Mouse (Mus musculus) midbrain, embryonic 11.5 days (tissue): ENCODE measurements at regions not wholly inside any gene's neighbourhood (a gene's known extent, or its start where the extent isn't known, plus 50 kb on each side); places are given as distances from the start of the nearest gene placed in this dataset.

ENCODE experiments used
- ATAC-seq: fragments of 200-750 bp; cut with Nextera tagmentation; 2 replicates; pipeline ENCODE4 v1.8.0; 2017; ENCODE audit warnings: moderate TSS enrichment, moderate library complexity; ENCODE audit not compliant: low FRiP score
- DNase-seq: peaks from one replicate; pipeline ENCODE4 v3.0.0; 2015; ENCODE audit warnings: low spot score; ENCODE audit errors: missing footprints
- H3K27ac ChIP-seq: fragments of 300-500 bp; sonication (generic); 2 replicates; pipeline ENCODE4 v1.5.1; 2014; ENCODE audit warnings: low read depth, low read length
- H3K27me3 ChIP-seq: fragments of 300-500 bp; sonication (generic); 2 replicates; pipeline ENCODE4 v1.6.1; 2014; ENCODE audit warnings: mild to moderate bottlenecking, low read length, moderate library complexity, mixed read lengths; ENCODE audit not compliant: control insufficient read depth, insufficient read depth
- H3K36me3 ChIP-seq: fragments of 300-500 bp; sonication (generic); 2 replicates; pipeline ENCODE4 v1.6.1; 2014; ENCODE audit warnings: mild to moderate bottlenecking, low read length, moderate library complexity, mixed read lengths; ENCODE audit not compliant: control insufficient read depth, insufficient read depth
- H3K4me1 ChIP-seq: fragments of 300-500 bp; sonication (generic); 2 replicates; pipeline ENCODE4 v1.6.1; 2014; ENCODE audit warnings: low read length; ENCODE audit not compliant: control insufficient read depth, insufficient read depth
- H3K4me2 ChIP-seq: fragments of 300-500 bp; sonication (generic); 2 replicates; pipeline ENCODE4 v1.6.1; 2014; ENCODE audit warnings: mild to moderate bottlenecking, moderate library complexity
- H3K4me3 ChIP-seq: fragments of 300-500 bp; sonication (generic); 2 replicates; pipeline ENCODE4 v1.5.1; 2014; ENCODE audit warnings: low read depth, low read length
- H3K9ac ChIP-seq: fragments of 300-500 bp; sonication (generic); 2 replicates; pipeline ENCODE4 v1.6.1; 2014; ENCODE audit warnings: low read length
- H3K9me3 ChIP-seq: fragments of 300-500 bp; sonication (generic); 2 replicates; pipeline ENCODE4 v1.6.1; 2016; ENCODE audit warnings: low read length; ENCODE audit not compliant: control insufficient read depth
- WGBS: fragments of 180-500 bp; shearing (Covaris S2); extraction: QIAGEN DNeasy Blood & Tissue Kit; methylation state at CpG from one replicate; pipeline ENCODE4 v1.1.7; 2014; 5-methylcytosine and 5-hydroxymethylcytosine counted together

DNA sequence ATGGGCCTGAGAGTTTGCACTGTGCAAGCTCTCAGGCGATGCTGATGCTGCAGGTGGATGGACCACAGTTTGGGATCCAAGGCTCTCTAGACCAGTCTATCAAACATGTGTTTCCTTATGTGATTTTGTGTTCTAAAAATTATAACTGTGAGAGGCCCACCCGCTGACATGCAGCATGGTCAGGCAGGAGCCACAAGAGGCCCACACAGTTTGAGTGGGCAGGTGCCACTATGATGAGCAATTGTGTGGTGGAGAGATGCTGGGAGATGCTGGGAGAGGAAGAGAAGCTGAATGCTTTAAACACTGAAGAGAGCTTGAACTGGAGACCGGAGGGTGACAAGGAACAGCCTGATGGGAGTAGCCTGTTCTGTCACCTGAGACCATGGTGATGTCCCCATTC lies 287.3 kb downstream of the Fam84b start:
- DNase-seq (no peak), ATAC-seq (no peak)
- Histone ChIP-seq H3K4me2 (no peak overlapping the region), H3K27me3 (no peaks in the 10 kb centered on the region), H3K27ac (no peak overlapping the region), H3K36me3 (no peaks in the 10 kb centered on the region), H3K4me1 (peaks cover 4% of the 10 kb centered on the region; the same call in 1 of the 2 replicates), H3K9ac (no peak overlapping the region), H3K4me3 (no peak overlapping the region), H3K9me3 (no peaks in the 10 kb centered on the region)
- 94% methylated on average over 3 of the region's 3 CpGs for WGBS

DNA sequence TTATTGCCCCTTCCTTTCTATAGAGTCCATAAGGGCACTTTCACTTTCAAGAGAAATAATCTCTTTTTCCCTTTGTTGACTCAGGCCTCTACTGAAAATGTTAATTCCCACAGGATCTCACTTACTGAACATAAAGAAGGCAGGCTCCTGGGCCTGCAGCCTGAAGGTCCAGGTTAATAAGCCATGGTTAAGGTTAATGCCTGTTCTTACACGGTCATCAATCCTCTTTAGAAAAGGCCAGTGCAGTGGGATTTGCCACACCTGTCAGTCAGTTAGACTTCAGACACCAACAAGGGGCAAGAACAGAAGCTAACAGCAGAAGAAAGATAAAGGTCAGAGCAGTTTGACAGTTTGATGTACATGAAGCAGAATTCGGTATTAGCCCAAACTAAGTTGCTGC lies 288.6 kb downstream of the Fam84b start:
- Histone ChIP-seq H3K36me3 (no peaks in the 10 kb centered on the region), H3K4me1 (peaks cover 4% of the 10 kb centered on the region; the same call in 1 of the 2 replicates), H3K9ac (no peak overlapping the region), H3K9me3 (no peaks in the 10 kb centered on the region), H3K4me2 (no peak overlapping the region), H3K27ac (no peak overlapping the region), H3K27me3 (no peaks in the 10 kb centered on the region), H3K4me3 (no peak overlapping the region)
- no peak for DNase-seq
- peak; percentile 84 for ATAC-seq
- 36% methylated on average over 2 of the region's 2 CpGs for WGBS

DNA sequence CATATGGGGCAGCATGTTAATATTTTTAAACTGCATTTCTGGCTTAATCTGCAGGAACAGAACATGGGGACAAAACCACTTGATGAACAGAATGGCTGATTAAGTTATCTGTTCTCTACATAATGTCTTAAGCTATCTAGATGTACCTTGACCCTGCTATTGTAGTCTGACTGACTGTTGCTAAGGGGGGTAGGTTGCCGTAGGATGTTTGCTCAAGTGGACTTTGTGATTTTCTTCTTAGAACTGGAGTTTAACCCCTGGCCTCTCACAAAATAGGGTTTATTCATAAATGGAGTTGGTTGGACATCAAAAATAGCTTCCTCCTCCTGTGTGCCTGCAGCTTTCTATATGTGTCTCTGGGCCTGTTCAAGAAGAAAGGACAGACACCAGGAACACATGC lies 292.9 kb downstream of the Fam84b start:
- no peak for DNase-seq
- Histone ChIP-seq H3K9me3 (no peaks in the 10 kb centered on the region), H3K9ac (no peak overlapping the region), H3K4me2 (no peak overlapping the region), H3K36me3 (no peaks in the 10 kb centered on the region), H3K27me3 (no peaks in the 10 kb centered on the region), H3K27ac (no peak overlapping the region), H3K4me1 (peaks cover 4% of the 10 kb centered on the region; the same call in 1 of the 2 replicates), H3K4me3 (no peak overlapping the region)
- ATAC-seq = no peak
- WGBS = 34% methylated on average over 1 of the region's 1 CpGs

DNA sequence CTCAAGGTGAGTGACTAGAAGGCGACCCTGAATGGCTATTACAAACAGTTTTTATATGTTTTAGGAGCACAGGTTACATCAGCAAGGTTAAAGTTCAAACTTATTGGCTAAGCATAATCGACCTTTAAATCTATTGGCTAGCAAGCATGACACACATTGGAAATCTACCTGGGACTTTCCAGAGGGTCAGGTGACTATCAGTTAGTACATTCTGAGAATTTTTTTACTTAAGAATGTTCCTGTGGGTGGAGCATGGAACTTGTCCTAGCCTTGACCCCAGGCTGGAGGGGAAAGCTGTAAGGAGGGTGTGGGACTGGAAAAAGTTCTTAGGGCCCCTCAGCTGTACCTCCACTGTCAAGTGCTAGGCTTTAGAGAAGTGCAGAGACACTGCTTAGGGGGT lies 297.9 kb downstream of the Fam84b start:
- no peaks in the 10 kb centered on the region for H3K9me3 ChIP-seq
- H3K4me3 ChIP-seq = no peak overlapping the region
- H3K36me3 ChIP-seq = no peaks in the 10 kb centered on the region
- WGBS = 89% methylated on average over 2 of the region's 2 CpGs
- no peak for ATAC-seq
- H3K4me2 ChIP-seq = no peak overlapping the region
- no peak overlapping the region for H3K27ac ChIP-seq
- DNase-seq = no peak
- no peaks in the 10 kb centered on the region for H3K4me1 ChIP-seq
- no peak overlapping the region for H3K9ac ChIP-seq
- H3K27me3 ChIP-seq = no peaks in the 10 kb centered on the region

DNA sequence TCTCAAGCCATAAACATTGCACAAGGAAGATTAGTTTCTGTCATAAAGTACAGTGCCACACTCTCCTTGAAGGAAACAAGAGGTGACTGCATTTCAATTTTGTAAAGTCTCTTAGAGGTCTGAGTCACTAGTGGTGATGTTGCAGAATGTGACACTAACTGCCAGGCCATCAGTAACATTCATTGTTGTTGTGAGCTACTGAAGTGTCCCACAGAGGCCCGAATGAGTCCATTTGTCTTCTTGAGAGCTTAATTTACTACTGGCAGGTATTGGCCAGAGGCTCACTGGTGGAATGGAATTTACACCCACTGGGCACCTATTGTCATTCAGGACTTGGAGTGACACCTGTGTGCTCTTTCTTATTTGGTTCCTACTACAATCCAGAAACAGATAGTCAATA lies 299.0 kb downstream of the Fam84b start:
- H3K9me3 ChIP-seq = no peaks in the 10 kb centered on the region
- no peaks in the 10 kb centered on the region for H3K4me1 ChIP-seq
- DNase-seq (no peak), ATAC-seq (no peak)
- H3K27ac ChIP-seq = no peak overlapping the region
- no peaks in the 10 kb centered on the region for H3K27me3 ChIP-seq
- H3K9ac ChIP-seq = no peak overlapping the region
- no peak overlapping the region for H3K4me2 ChIP-seq
- H3K4me3 ChIP-seq = no peak overlapping the region
- H3K36me3 ChIP-seq = no peaks in the 10 kb centered on the region
- WGBS = 55% methylated on average over 1 of the region's 1 CpGs

DNA sequence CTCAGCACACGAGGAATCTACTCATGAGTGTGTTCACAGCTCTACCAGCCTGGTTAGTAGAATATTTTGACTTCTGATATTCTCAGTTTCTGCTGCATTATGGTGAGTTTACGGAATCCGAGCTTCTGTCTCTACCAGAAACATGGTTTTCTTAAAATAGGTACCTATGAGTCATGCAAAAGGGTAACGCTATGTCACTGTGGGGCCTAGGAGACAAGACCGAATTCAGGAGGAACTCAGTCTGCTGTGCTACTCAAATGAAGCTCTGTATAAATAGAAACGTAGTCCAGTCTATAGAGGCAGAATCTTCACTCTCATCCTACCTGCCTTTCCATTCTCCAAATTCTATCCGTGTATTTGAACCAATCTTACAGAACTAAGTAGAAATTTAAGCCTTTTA lies 305.5 kb downstream of the Fam84b start:
- Histone ChIP-seq H3K9ac (no peak overlapping the region), H3K9me3 (no peaks in the 10 kb centered on the region), H3K4me2 (no peak overlapping the region), H3K36me3 (no peaks in the 10 kb centered on the region), H3K4me1 (peaks cover 2% of the 10 kb centered on the region; the same call in 1 of the 2 replicates), H3K4me3 (no peak overlapping the region), H3K27me3 (no peaks in the 10 kb centered on the region), H3K27ac (no peak overlapping the region)
- DNase-seq (no peak), ATAC-seq (no peak)
- WGBS = 90% methylated on average over 7 of the region's 7 CpGs

DNA sequence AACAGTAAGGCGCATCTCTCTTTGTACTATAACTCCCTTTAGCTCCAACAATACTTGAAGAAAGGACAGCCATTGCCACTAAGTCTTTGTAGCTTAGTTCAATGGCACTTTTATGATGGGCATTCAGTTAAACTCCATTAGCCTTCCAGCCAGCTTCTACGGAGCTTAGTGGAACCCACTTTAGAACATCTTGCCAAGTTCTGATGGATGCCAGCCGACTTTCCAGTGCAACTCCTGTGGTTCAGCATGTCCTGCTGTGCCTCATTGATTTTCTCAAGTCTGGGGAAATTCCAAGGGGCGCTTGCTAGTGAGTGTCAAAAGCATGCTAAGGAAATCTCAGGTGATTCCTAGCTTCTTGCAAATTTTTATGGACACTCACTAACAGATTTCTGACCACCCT lies 316.4 kb downstream of the Fam84b start:
- ATAC-seq = no peak

DNA sequence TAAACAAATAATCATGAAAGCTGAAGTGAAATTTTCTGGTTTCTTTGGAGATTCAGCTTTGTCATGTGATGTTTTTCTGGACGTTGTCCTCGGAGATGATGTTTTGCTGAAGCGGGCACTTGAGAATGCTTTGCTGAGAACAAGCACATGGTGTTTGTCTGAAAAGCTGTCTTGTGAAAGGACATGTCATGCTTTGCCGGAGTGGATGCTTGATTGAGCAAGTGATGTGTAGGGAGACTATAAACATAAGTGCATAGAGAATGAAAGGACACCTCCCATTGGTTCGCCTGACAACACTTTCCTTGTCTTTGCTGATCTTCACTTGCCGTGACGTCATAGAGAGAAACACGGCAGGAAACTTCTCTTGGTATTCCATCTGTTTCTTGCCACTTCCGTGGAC lies 318.9 kb downstream of the Fam84b start:
- Histone ChIP-seq H3K9me3 (no peaks in the 10 kb centered on the region), H3K9ac (no peak overlapping the region), H3K4me2 (no peak overlapping the region), H3K36me3 (no peaks in the 10 kb centered on the region), H3K27ac (no peak overlapping the region), H3K27me3 (no peaks in the 10 kb centered on the region), H3K4me1 (no peaks in the 10 kb centered on the region), H3K4me3 (no peak overlapping the region)
- 81% methylated on average over 9 of the region's 9 CpGs for WGBS
- DNase-seq = no peak
- ATAC-seq = no peak

More for the DNA sequence above, 316.4 kb downstream of the Fam84b start:
- Histone ChIP-seq H3K27ac (no peak overlapping the region), H3K4me3 (no peak overlapping the region), H3K9me3 (no peaks in the 10 kb centered on the region), H3K9ac (no peak overlapping the region), H3K36me3 (no peaks in the 10 kb centered on the region), H3K27me3 (no peaks in the 10 kb centered on the region), H3K4me1 (no peaks in the 10 kb centered on the region), H3K4me2 (no peak overlapping the region)
- DNase-seq = no peak
- WGBS = 81% methylated on average over 4 of the region's 4 CpGs

DNA sequence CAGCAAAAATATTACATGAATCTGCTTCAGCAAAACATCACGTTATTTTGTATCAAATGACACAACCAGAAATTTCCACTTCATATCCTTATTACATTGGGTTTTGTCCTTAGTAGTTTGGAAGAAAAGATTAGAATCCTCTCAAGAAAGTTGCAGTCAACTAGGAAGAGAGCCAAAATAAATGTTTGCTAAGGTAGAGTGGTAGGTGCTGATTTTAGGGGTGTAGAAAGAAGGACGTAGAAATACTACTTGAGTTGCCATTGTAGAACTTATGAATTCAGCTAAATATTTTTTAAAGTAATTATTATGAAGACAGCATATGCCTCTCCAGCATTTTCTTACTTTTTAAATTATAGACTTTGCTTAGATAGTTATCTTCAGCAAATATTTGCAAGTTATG lies 336.8 kb downstream of the Fam84b start:
- Histone ChIP-seq H3K9me3 (no peaks in the 10 kb centered on the region), H3K27ac (no peak overlapping the region), H3K27me3 (no peaks in the 10 kb centered on the region), H3K36me3 (no peaks in the 10 kb centered on the region), H3K4me1 (no peaks in the 10 kb centered on the region), H3K4me3 (no peak overlapping the region), H3K4me2 (no peak overlapping the region), H3K9ac (no peak overlapping the region)
- ATAC-seq (no peak), DNase-seq (no peak)
- WGBS = 90% methylated on average over 2 of the region's 2 CpGs

DNA sequence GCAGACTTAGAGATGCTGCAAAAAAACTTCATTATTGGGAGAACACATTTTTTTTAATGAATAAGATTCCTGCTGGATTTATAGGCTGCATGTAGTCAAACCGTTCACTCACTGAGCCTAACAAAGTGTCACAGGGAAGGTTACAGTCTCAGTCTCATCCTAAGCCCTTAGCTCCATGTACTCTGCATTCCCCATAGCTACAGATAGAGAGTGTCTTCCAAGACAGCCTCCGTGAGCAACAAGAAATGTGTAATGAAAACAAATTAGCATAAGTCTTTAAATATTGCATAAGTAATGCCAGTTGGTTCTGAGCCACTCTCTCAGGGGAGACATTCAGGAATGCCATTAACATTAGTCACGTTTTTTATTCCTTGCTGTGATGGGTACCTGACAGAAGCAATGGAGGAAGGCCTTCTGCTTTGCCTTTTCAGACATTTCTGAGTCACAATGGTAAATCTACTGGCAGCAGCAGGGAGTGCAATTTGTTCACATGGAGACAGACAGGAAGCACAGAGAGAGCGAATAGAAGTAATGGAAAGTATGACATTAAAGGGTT lies 376.7 kb downstream of the Fam84b start:
- H3K27me3 ChIP-seq = no peaks in the 10 kb centered on the region
- H3K27ac ChIP-seq = no peak overlapping the region
- H3K9ac ChIP-seq = no peak overlapping the region
- H3K4me3 ChIP-seq = no peak overlapping the region
- no peak overlapping the region for H3K4me2 ChIP-seq
- DNase-seq (no peak), ATAC-seq (no peak)
- H3K36me3 ChIP-seq = no peaks in the 10 kb centered on the region
- no peaks in the 10 kb centered on the region for H3K9me3 ChIP-seq
- no peaks in the 10 kb centered on the region for H3K4me1 ChIP-seq
- 74% methylated on average over 4 of the region's 4 CpGs for WGBS
